Mouse (Mus musculus): ENCODE measurements around the gene Armc7.
"Not testable (repeated sequence)": the region's sequence is repeated elsewhere in the genome, so short reads cannot be mapped to it uniquely, and the experiment has no call there.

Gene Armc7

DNA sequence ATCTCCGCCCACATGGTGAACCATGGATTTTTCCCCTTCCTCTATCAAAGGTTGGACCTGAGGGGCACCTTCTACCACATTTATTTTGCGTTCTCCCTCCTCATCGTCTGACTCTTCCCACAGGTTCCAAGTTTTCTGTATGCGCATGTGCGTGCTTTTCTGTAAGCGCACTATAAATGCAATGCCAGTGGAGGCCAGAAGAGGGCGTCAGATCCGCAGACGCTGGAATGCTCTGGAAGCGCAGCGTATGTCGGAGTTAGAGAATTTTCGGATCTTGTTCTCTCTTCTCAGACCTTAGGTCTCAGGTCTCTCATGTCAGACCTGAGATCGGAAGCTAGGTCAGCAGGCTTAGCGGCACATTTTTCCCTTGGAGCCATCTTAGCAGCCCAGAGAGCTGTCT, 19.8 kb upstream of the Armc7 start:
- DNase-seq, result no peak

GRCm38 (mm10) chr11:115456182-115456581, 19.3 kb upstream of the Armc7 start:
- no peak for DNase-seq

- peak; percentile 66 to 68 for DNase-seq
These were observed 18.1 kb upstream of the Armc7 start for GRCm38 (mm10) chr11:115457405-115457804.

DNA sequence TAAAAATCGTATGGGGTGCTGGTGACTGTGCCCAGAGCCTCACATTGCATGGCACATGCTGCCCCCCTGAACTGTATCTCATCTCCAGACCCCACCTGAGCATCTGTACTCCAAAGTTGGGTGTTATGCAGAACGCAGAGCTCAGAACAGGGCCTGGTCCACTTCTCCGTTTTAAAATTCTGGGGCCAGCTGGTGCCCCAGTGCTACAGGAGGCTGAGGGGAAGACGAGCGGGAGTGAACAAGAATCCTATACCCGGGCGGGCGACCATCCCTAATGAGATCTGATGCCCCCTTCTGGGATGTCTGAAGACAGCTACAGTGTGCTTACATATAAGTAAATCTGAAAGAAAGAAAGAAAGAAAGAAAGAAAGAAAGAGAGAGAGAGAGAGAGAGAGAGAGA, 14.5 kb upstream of the Armc7 start:
- DNase-seq, result no peak

DNA sequence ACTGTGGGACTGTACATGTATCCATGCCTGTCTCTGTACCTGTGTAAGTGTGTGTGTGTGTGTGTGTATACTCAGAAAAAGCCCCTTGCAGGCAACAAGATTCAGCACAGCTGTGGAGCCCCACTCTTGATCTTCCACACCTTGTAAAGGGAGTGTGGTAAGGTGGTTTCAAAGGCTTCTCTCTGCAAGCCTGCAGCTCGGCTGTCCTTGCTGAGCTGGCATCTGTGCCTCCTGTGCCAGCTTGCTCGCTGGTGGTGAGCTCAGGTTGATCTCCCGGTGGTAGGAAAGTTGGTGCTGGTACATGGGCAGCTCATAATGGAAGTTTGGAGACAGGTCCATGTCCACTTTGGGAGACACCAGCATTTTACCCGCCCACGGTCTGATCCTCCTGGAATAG, 13.6 kb upstream of the Armc7 start:
- DNase-seq, result no peak

DNA sequence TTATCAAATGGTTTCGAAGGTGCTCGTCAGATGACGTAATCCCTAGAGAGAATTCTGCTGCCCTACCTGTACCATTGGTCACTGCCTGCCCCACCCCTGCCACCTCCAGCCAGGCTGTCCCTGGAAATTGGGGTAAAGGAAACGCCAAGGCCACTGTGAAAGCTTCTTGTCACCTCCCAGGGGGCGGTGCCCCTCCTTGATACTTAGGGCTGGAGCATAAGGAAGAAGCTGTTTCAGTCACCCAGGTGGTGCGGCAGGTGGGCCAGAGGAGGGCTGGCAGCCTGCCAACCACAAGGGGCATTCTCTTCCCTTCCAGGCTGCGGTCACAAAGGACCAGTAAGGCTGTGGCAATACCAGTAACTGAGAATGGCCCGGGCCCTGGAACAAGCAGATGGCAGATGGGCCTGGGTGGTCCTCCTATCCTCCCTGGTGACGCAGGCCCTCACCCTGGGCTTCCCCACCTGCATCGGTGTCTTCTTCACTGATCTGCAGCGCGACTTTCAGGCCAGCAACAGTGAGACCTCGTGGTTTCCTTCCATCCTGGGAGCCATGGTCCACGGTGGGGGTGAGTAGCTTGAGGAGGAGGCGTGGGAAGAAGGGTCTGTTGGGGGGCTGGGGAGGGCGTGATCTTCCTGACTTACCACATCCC, 13.1 kb upstream of the Armc7 start, which contains the start of gene Slc16a5:
TSS of gene Slc16a5 (plus strand) at position 232 of the 649 bp plus-strand sequence.
- DNase-seq, result peak; percentile 43 to 80

- DNase-seq, result peak; percentile 56 to 85
These were observed 12.1 kb upstream of the Armc7 start for GRCm38 (mm10) chr11:115463397-115463796.

DNA sequence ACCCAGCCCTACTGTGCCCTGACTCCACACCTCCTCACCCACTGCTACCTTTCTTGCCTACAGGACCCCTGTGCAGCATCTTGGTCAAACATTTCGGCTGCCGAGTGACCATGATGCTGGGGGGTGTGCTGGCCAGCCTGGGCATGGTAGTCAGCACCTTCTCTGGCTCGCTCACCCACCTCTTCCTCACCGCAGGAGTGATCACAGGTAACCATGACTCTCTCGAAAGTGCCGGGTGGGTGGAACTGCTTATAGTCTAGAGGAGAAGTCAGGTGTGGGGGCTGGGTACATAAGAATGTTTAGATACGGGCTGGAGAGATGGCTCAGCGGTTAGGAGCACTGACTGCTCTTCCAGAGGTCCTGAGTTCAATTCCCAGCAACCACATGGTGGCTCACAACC, 10.6 kb upstream of the Armc7 start:
- no peak for DNase-seq

DNA sequence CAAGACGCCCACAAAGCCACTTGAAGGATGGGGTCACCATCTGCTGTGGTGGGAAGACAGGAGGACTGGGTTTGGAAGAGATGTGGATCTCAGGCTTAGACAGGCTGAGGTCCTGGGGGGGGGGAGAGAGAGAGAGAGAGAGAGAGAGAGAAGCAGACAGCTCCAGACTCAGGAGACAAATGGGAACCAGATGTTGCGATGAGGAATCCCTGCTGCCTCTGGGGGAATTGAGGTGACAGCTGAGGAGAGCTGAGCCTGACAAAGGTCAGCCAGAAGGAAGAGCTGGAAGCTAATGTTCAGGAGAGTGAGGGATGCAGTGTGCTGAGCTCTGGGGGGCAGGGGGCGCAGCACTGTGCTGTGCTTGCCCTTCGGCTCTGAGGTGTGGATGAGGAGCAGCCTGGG, 8.2 kb upstream of the Armc7 start:
- no peak for DNase-seq

DNA sequence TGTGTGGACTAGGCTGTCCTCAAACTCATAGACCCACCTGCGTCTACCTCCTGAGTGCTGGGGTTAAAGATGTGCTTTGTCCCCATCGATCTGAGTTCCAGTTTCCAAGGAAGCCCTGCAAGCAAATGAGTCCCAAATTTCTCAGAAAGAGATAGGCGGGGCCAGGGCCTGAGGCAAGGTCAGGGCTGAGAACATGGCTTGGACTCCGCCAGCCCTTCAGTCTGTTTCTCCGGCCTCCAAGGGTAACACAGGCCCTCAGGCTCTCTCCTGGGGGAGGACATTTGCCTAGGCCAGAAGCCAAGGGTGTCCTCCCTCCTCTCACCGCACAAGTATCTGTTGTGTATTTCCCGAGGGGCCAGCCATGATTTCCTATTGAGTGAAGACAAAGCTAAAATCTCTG, 3.3 kb upstream of the Armc7 start:
- DNase-seq, result no peak

GRCm38 (mm10) chr11:115473626-115474275, 1.7 kb upstream of the Armc7 start:
- DNase-seq, result peak; percentile 93 to 98

DNA sequence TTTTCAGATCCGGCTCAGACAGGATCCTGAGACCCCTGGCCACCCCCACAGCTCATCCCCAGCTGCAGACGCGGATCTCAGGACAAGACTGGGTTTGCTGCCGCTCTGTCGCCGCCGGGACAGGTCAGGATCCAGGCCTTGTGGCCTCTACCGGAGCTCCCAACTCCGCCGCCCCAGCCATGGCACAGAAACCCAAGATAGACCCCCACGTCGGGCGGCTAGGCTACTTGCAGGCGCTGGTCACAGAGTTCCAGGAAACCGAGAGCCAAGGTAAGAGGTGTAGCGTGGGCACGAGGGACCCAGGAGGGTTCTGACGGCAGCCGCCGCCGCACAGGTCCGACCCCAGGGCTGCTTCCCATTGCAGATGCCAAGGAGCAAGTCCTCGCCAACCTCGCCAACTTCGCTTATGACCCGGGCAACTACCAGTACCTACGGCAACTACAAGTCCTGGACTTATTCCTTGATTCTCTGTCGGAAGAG, 331 bp downstream of the Armc7 start:
- DNase-seq, result peak in 1 of 2 experiments; percentile 55

DNA sequence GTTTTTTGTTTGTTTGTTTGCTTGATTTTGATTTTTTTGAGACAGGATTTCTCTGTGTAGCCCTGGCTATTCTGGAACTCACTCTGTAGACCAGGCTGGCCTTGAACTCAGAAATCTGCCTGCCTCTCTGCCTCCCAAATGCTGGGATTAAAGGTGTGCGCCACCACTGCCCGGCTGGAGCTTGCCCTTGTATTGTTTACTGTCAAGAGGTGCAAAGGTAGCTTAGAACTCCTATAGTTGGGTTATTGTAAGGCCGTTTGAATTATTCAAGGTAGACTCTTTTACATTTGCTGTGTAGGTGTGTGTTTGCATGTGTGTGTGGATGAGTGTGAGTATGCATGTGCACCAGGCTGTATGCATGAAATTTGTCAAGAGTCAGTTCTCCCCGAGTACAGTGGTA, 1.2 kb downstream of the Armc7 start:
- not testable (repeated sequence) for DNase-seq

DNA sequence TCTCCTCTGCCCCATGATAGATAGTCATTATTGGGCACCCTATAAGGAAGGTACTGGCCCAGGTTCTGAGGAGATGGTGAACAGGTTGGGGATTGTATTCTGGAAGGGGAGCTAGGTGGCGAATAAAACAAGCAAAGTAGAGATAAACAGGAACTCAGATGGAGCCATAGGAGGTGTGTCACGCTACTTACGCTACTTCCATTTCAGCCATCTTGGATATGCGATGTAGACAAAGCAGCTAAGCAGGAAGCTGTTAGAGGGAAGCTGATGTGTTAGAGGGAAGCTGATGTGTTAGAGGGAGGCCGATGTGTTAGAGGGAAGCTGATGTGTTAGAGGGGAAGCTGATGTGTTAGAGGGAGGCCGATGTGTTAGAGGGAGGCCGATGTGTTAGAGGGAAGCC, 1.9 kb downstream of the Armc7 start:
- not testable (repeated sequence) for DNase-seq

GRCm38 (mm10) chr11:115478296-115478938, 3.0 kb downstream of the Armc7 start:
- DNase-seq, result no peak

DNA sequence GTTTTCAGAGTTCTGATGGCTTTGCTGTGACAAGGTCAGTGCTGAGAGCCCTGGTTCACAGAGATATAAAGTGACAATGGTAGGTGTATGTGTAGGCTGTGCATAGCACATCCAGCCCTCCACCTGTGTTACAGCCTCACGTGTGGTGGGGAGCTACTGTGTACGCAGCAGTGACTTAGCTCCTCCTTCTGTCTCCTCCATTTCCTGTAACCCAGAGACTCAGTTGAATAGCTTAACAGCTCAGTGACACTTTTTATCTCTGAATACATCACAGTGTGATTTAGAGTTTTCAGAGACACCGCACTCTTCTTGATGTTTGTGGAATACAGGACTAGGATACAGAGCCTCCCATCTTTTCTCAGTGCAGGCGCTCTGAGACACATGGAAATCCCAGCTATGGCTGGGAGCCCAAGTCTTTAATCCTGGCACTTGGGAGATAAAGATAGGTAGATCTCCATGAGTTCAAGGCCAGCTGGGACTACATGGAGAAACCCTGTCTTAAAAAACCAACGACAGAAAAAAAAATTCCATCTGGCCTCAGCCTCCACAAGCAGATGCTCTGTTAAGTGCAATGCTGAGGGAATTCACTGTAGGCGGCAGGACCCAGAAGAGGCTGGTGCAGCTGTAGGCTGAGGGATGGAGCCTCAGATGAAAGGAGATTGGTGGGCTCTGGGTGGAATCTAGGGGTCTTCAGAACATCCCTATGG, 6.2 kb downstream of the Armc7 start:
- no peak for DNase-seq

DNA sequence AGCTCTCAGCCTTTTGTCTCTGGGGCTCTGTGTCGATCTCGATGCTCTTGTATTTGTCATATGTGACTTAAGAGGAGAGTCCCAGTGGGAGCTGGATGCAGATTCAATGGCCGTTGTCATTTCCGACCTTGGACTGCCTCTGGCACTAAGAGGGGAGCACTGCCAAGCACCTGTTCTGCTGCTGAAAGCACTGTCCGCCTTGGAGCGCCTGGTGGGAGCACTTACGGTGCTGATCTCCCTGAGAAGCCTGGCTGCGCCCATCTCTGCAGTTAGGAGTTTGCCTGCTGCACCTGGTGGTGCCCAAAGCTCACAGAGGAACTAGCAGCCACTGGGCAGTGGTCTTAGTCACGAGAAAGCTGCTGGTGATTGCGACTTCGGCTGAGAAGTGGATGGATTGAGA, 7.8 kb downstream of the Armc7 start:
- no peak for DNase-seq

DNA sequence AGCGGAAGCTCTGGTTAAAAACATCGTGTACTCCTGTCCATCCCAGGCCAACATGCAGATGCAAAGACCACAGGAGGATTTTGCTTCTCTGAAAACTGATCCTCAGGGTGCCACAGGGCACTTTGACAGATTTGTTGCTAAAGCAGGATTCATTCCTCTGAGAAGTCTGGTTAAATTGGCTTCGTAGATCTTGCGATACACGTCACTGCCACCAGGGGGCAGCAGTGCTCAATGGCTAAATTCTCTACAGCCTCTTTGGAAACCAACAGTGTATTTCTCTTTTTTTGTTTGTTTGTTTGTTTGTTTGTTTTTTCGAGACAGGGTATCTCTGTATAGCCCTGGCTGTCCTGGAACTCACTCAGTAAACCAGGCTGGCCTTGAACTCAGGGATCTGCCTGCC, 8.3 kb downstream of the Armc7 start:
- peak; percentile 69 to 76 for DNase-seq

DNA sequence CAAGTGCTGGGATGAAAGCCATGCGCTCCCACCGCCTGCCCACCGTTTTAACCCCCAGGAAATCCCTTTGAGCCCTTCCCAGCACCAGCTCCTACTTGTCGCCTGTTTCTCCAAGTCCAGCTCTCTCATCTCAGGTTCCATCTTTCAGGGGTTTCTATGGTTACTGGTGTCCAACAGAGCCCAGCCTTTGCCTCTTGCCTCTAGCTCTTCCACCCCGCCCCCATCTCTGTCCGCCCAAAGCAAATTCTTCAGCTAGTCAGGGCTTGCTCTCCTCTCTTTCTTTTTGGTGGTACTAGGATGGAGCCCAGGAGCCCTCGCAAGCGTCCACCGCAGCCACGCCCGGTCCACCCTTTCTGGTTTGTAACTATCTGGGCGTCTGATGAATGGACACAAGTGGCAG, 9.7 kb downstream of the Armc7 start:
- no peak for DNase-seq

- no peak for DNase-seq
These were observed 13.2 kb downstream of the Armc7 start for GRCm38 (mm10) chr11:115488551-115489104.

DNA sequence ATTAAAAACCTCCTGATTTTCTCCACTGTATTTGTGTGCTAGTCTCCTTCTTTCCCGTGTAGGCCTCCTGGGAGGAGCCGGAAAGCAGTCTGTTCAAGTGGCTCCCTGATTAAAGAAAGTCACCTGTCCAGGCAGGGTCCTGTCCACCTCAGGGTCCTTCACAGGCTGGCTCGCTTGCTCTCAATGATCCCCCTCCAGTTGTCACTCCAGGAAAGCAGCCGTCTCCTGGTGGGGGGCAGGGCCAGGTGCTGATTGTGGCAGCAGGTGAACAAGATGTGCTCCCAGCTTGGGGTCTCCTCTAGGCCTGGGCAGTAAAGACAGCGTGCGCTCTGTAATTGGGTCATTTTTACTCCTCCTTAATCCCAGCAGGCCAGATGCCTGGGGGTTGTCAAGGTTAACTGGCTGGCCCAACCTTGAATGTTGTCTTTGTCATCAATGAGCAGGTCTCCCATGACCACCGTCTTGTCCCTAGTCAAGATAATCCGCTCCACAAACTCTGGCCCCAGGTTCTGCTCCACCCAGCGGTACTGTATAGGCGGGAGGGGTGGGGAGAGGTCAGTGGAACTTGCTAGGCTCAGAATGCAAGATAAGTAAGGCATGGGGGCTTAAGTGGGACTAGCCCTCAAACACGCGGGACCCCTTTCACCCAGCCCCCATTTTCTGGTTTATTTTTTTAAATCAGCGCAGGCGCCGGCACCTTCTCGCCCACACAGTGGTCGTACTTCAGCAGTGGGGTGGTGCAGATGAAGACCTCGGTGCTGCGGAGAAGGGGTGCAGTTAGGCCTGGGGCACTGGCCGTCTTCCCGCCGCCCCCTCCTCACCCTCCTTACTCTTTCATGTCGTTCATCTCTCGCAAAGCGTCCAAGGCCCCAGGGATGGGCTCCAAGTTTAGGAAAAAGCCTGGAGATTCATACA, 15.2 kb downstream of the Armc7 start:
- DNase-seq, result no peak

All from kidney, postnatal 25 days (tissue).